Mouse (Mus musculus) cortical plate, adult 2 months (tissue): ENCODE measurements around the gene Nudcd3.

ENCODE experiments used
- CTCF ChIP-seq: fragments of 200-500 bp; IDR thresholded peaks from 2 replicates; pipeline ENCODE4 v1.5.1; 2011; ENCODE audit warnings: mild to moderate bottlenecking, control low read depth, low read length; ENCODE audit not compliant: insufficient read depth; ENCODE audit errors: extremely low read depth
- POLR2A ChIP-seq: fragments of 200-500 bp; IDR thresholded peaks from 2 replicates; pipeline ENCODE4 v1.6.1; 2011; ENCODE audit warnings: mild to moderate bottlenecking, low read length, control low read depth; ENCODE audit not compliant: insufficient read depth; ENCODE audit errors: extremely low read depth

GRCm38 (mm10) chr11:6216834-6217233 lies 16.6 kb upstream of the Nudcd3 start:
- no peak for TF ChIP-seq CTCF
- TF ChIP-seq POLR2A: no peak
